Mouse (Mus musculus) embryo, embryonic 11.5 days (tissue): ENCODE data around the gene Kcnj16.

Source experiments
- DNase-seq: peaks from one replicate; pipeline ENCODE4 v3.0.0-alpha.2; 2012; ENCODE audit warnings: low read depth, low spot score

Kcnj16 gene

GRCm38 (mm10) chr11:111056030-111056429, 88.2 kb downstream of the Kcnj16 start:
- no peak for DNase-seq

GRCm38 (mm10) chr11:111057435-111057834, 89.6 kb downstream of the Kcnj16 start:
- no peak for DNase-seq

- DNase-seq, result no peak
Measured at GRCm38 (mm10) chr11:111059440-111059839, 91.6 kb downstream of the Kcnj16 start.

GRCm38 (mm10) chr11:111060216-111060615, 92.4 kb downstream of the Kcnj16 start:
- DNase-seq, result no peak

- peak; percentile 40 for DNase-seq
Measured at GRCm38 (mm10) chr11:111064751-111065527, 97.1 kb downstream of the Kcnj16 start.

GRCm38 (mm10) chr11:111065635-111066298, 97.9 kb downstream of the Kcnj16 start, which contains the start of gene Kcnj2:
Gene Kcnj2 (plus strand): TSS chr11:111066164.
- DNase-seq, result peak; percentile 87

- DNase-seq, result peak; percentile 4
Measured at GRCm38 (mm10) chr11:111066299-111066691, 98.5 kb downstream of the Kcnj16 start.

GRCm38 (mm10) chr11:111067787-111068186, 100.0 kb downstream of the Kcnj16 start:
- no peak for DNase-seq

GRCm38 (mm10) chr11:111070460-111070859, 102.6 kb downstream of the Kcnj16 start:
- no peak for DNase-seq

- no peak for DNase-seq
Measured at GRCm38 (mm10) chr11:111074131-111074530, 106.3 kb downstream of the Kcnj16 start.
